Mouse (Mus musculus): ENCODE data around the gene Olfr211. TPM values are rescaled to one million over a fixed set of nuclear protein-coding genes. Genes with fewer than 3 reads are reported as not detected.

Olfr211 gene
- not detected in 2 replicates for polyA plus RNA-seq (2012; rRNA removed; ENCODE audit: low replicate concordance)

GRCm38 (mm10) chr6:116488791-116489190 lies at the start of gene Olfr211:
Gene Olfr211, plus strand, starts transcription at chr6:116489091.

GRCm38 (mm10) chr6:116460544-116461283 lies 28.2 kb upstream of the Olfr211 start, which contains the start of gene Alox5:
Gene Alox5, minus strand, starts transcription at chr6:116461178.

GRCm38 (mm10) chr6:116506302-116507003 lies 17.6 kb downstream of the Olfr211 start, which contains the start of gene Olfr212:
Gene Olfr212, plus strand, starts transcription at chr6:116506516.

GRCm38 (mm10) chr6:116538156-116538555 lies 49.3 kb downstream of the Olfr211 start, which contains the start of gene Olfr213:
Gene Olfr213, plus strand, starts transcription at chr6:116538456.

Other genes with a start within 250 kb of the Olfr211 start
- 0.20 and 0.45 TPM in 2 replicates for gene Zfand4, start 224.9 kb upstream of the Olfr211 start, polyA plus RNA-seq (2012; rRNA removed; ENCODE audit: low replicate concordance)
- gene March8, start 151.1 kb upstream of the Olfr211 start, polyA plus RNA-seq (2012; rRNA removed; ENCODE audit: low replicate concordance), result 37.5 and 62.6 TPM in 2 replicates
- 4.3 and 5.1 TPM in 2 replicates for gene Alox5, start 27.9 kb upstream of the Olfr211 start, polyA plus RNA-seq (2012; rRNA removed; ENCODE audit: low replicate concordance)
- gene Olfr212, start 17.4 kb downstream of the Olfr211 start, polyA plus RNA-seq (2012; rRNA removed; ENCODE audit: low replicate concordance), result not detected in 2 replicates
- not detected in 2 replicates for gene Olfr213, start 49.4 kb downstream of the Olfr211 start, polyA plus RNA-seq (2012; rRNA removed; ENCODE audit: low replicate concordance)
- gene Gm5580, start 62.0 kb downstream of the Olfr211 start, polyA plus RNA-seq (2012; rRNA removed; ENCODE audit: low replicate concordance), result 0.10 and 0.16 TPM in 2 replicates
- gene Olfr214, start 65.1 kb downstream of the Olfr211 start, polyA plus RNA-seq (2012; rRNA removed; ENCODE audit: low replicate concordance), result not detected in 2 replicates
- gene Olfr215, start 95.1 kb downstream of the Olfr211 start, polyA plus RNA-seq (2012; rRNA removed; ENCODE audit: low replicate concordance), result not detected in 2 replicates
- 8.6 and 17.4 TPM in 2 replicates for gene Zfp422, start 139.9 kb downstream of the Olfr211 start, polyA plus RNA-seq (2012; rRNA removed; ENCODE audit: low replicate concordance)
- gene Depp1, start 161.5 kb downstream of the Olfr211 start, polyA plus RNA-seq (2012; rRNA removed; ENCODE audit: low replicate concordance), result 34.3 and 59.9 TPM in 2 replicates
- 20.6 and 38.8 TPM in 2 replicates for gene Rassf4, start 184.9 kb downstream of the Olfr211 start, polyA plus RNA-seq (2012; rRNA removed; ENCODE audit: low replicate concordance)
- gene Tmem72, start 227.8 kb downstream of the Olfr211 start, polyA plus RNA-seq (2012; rRNA removed; ENCODE audit: low replicate concordance), result 0.01 TPM in 1 of 2 replicates, not detected in the other